Mouse (Mus musculus) small intestine, adult 10 weeks (tissue): ENCODE data around the gene Olfr731. TPM values are rescaled to one million over a fixed set of nuclear protein-coding genes. Genes with fewer than 3 reads are reported as not detected.

Experiments
- polyA plus RNA-seq: library from polyadenylated mRNA; stranded (reverse); fragments of 350-450 nt; fragmentation: Illumina TruSeq; extraction: RNeasy Lipid Tissue Mini Kit (QIAGEN cat#74804); gene quantifications from one replicate; pipeline ENCODE4 v1.2.3, GENCODE M21; 2014; ENCODE audit warnings: low replicate concordance

The Olfr731 gene
- not detected for polyA plus RNA-seq

DNA sequence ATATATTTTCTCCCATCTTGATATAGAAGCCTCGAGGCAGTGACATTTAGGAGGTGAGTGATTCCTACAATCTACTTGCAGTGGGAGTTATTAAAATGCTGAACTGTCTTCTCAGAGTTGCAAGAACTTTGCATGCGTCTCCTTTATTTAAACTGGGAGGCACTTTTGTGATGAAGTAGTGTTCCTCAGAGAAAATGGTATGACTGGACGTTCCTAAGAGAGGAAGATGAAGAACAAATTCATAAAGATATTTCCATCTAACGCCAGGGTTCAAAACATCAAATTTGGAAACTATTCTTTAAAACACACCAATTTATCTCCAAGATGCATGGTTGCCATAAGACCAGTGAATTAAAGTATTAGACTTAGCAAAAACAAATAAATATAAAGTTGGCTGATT, at the start of gene Olfr731:
Gene Olfr731, minus strand, starts transcription at position 101 of the 400 bp plus-strand sequence.

DNA sequence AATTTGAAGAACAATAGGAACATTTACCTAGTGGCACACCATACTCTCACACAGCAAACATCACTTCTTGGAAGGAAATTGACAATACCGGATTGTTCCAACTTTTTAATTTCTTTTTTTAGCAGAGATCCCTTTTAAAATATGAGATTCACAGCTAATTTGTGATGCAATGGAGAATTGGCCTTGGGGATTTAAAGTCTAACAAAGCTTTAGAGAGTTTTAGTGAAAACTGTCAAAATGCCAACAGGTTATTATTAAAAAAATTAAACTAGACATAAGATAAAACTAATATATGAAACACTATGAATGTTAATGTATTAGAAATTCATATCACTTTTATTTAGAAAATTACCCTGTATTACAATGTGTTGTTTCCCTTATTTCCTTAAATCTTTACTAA, 42.4 kb upstream of the Olfr731 start, which contains the start of gene Olfr732:
Gene Olfr732, minus strand, starts transcription at position 101 of the 400 bp plus-strand sequence.

DNA sequence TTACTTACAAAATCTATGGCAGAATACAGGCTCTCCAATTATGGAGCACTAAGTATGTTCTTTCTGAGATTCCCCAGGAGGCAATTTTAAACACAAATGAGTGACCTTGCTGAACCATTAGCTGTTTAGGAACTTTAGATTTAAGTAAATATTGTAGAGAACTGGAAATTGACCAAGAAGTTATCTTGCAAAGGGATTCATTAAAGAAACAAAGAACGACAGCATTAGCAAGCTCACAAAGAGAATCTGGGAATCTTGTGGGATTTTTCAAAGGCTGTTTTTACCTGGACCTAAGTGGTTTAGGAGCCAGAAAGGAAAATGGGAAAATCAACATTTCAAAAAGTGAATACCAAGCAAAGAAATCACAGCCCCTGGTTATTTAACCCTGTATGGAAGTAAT, 53.6 kb downstream of the Olfr731 start, which contains the start of gene Olfr730:
Gene Olfr730, minus strand, starts transcription at position 101 of the 400 bp plus-strand sequence.

Other genes starting within 250 kb of the Olfr731 start
- gene Olfr725, start 201.5 kb downstream of the Olfr731 start, polyA plus RNA-seq = not detected
- gene Olfr726, start 150.9 kb downstream of the Olfr731 start, polyA plus RNA-seq = not detected
- not detected for gene Olfr727, start 118.7 kb downstream of the Olfr731 start, polyA plus RNA-seq
- gene Olfr728, start 99.2 kb downstream of the Olfr731 start, polyA plus RNA-seq = not detected
- not detected for gene Olfr729, start 89.0 kb downstream of the Olfr731 start, polyA plus RNA-seq
- not detected for gene Olfr730, start 53.7 kb downstream of the Olfr731 start, polyA plus RNA-seq
- gene Olfr732, start 42.3 kb upstream of the Olfr731 start, polyA plus RNA-seq = not detected
- not detected for gene Olfr733, start 59.7 kb upstream of the Olfr731 start, polyA plus RNA-seq
- gene Olfr734, start 84.9 kb upstream of the Olfr731 start, polyA plus RNA-seq = not detected
- gene Olfr735, start 107.0 kb upstream of the Olfr731 start, polyA plus RNA-seq = not detected
- gene Tlr11, start 116.0 kb upstream of the Olfr731 start, polyA plus RNA-seq = 2.8 TPM
- not detected for gene Olfr736, start 139.3 kb upstream of the Olfr731 start, polyA plus RNA-seq
- gene Olfr738, start 165.7 kb upstream of the Olfr731 start, polyA plus RNA-seq = not detected
- not detected for gene Olfr739, start 176.8 kb upstream of the Olfr731 start, polyA plus RNA-seq
- gene Olfr740, start 203.7 kb upstream of the Olfr731 start, polyA plus RNA-seq = not detected
- not detected for gene Olfr741, start 230.9 kb upstream of the Olfr731 start, polyA plus RNA-seq